Mouse (Mus musculus) gastrocnemius, postnatal 25 days (tissue): ENCODE results near the gene Galnt12. TPM values are rescaled to one million over a fixed set of nuclear protein-coding genes. Genes with fewer than 3 reads are reported as not detected.

Source experiments
- DNase-seq: peaks from one replicate; pipeline ENCODE4 v3.0.0; 2022
- total RNA-seq, 2 experiments: library from RNA; stranded (reverse); gene quantifications; 1 replicate in 1 of 2; 2 replicates in 1 of 2; pipeline ENCODE4 v1.2.3; 2021

Galnt12 gene
- total RNA-seq, 2 experiments from 2014 or later: 0.16 to 0.20 TPM

DNA sequence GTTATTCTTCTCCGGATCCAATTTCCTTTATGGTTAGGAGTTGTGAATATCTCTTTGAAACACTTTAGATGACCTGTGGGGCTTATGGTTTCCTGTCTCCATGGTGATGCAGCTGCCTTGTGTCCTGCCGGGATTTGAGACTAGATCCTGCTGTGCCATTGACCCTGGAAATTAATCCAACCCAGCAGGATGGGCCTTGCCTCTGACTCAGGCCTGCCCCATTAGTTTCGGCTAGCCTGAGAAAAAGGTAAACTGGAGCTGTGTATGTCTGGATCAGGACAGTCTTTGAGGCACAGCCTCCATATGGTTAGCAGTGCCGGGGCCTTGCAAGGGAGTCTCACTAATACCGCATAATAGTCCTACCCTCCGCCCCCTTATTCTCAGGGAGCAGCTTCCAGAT, 1.9 kb downstream of the Galnt12 start:
- DNase-seq: no peak

DNA sequence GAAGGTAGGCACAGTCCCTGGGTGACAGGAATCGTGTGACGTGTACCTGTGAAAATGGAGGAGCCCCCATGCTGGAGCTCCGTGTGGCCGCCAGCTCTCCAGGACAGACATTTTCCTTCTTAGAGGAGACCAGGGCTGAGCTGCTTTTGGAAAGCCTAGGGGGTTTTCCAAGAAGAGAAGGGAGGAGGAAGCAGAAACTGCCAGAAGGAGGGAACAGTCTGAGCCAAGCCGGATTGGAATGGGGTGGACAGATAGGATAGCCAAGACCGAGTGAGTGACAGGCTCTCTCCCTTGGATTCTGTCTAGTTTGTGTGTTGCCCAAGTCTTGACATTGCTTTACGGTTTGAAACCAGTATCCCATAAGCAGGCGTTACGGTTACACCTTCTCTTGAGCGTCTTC, 11.9 kb downstream of the Galnt12 start:
- no peak for DNase-seq

DNA sequence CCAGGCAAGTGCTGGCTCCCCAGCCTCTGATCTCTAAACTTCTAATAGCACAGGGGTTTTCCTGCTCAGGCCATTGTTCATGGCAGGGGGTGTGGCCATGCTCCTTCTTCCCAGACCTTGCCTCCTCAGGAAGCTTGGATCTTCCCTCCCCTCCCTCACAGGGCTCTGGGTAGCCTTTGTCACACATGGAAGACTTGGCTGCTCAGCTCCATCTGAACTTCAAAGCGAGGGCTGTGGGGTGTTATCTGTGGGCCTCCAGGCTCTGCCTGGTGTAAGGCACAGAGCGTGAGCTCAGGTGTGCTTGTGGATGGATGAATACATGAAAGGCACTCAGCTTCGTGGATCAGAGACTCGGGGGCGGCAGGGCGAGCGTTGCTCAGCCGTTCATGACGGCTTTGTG, 20.2 kb downstream of the Galnt12 start:
- DNase-seq: no peak

DNA sequence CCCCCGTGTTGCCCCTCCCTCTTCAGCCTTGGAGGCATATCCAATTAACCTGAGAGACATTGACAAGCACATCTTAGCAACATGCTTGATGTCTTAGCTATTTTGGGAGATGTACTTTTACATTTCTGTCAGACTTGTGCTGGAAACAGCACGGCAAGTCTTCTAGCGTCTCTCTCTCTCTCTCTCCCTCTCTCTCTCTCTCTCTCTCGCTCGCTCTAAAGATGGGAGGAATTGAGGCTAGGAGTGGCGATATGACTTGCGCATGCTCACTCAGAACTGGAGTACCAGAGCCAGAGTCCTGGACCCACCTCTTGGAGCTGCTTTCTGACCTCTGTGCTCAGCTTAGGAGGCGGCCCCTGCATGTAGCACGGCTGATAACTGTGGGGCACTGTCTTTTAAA, 20.9 kb downstream of the Galnt12 start:
- peak; percentile 44 for DNase-seq

DNA sequence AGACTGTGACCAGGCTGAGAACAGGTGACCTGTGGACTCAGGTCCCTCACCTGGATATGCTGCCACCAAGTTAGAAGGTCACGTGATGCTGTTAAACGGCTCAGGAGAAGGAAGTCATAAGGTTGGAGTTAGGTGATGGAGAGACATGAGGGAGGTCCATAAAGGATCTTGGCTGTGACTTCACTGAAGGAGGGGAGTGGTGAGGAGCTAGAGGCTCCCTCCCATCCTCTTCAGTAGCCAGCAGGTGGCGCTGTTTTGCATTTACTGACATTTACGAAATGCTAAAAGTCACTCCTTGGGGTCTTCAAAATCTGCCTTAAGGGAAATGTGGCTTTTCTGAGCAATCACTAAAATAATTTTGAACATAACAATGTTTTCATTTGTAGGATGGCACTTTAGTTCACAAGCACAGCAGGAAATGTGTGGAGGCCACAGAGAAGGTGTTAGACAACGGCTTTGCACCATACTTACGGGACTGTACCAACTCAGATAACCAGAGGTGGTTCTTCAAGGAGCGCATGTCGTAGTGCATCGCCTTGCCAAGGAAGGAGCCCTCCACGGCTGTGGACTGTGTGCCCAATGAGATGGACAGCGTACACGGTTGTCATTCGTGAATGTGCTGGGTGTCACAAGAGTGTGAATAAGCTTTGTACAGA, 30.5 kb downstream of the Galnt12 start:
- DNase-seq: no peak

DNA sequence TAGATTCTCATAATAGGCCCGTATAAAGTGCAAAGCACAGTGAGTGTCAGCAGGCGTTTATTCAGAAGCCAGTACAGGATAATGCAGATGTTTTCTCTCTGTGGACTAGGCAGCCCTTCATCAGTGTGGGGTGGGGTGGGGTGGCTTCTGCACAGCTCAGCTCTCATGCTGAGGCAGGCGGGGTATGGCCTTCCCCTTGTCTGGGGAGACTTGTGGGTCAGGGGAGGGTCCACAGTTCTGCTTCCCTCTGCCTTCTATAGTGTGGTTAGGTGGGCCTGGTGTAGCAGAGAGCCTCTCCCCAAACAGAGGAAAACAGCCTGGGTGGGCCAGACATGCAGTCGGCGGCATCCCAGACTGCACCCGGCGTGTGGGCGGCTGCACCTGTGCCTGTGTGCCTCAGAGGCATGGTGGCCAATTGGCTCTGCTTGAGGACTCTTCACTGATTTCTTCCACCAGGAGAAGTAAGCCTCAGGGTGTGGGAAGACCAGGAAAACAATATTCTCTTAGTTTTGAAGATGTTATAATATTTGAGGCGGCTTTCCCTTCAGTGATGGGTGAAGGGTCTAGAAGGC, 32.5 kb downstream of the Galnt12 start:
- DNase-seq: no peak

DNA sequence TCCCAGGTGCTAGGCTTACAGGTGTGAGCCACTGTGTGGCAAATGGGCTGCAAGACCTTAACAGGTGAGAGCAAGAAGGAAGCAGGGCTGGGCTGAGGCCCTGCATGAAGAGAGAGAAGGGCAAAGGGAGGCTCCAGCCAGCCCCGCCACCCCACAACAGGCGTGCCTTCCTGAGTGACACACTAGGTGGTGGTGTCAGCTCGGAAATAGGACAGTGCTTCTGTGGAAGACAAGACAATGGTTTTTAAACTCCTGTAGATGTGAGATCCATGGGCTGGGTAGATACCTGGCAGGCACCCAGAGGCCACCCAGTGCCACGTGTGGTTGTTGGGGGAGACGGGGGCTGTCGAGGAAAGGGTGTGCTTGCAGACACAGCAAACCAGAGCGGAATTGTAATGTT, 36.8 kb downstream of the Galnt12 start:
- no peak for DNase-seq

DNA sequence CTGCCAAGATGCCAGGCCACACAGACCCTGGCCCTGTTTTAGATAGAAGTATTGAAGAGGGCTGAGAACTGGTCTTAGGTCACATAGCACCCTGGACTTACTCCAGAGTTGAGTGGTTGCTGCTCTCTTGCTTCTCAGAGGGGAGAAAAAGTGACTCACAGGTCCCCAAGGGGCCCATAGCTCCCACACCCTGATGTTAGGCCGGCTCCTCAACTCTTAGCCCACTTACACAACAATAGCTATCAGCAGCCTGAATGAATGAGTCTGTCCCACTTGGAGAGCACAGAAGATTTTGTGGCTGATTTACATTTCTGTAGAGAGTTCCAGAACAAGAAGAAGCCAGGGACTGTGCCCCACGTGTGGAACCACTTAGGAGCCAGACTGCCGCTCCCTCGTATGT, 37.9 kb downstream of the Galnt12 start:
- DNase-seq: peak; percentile 43

DNA sequence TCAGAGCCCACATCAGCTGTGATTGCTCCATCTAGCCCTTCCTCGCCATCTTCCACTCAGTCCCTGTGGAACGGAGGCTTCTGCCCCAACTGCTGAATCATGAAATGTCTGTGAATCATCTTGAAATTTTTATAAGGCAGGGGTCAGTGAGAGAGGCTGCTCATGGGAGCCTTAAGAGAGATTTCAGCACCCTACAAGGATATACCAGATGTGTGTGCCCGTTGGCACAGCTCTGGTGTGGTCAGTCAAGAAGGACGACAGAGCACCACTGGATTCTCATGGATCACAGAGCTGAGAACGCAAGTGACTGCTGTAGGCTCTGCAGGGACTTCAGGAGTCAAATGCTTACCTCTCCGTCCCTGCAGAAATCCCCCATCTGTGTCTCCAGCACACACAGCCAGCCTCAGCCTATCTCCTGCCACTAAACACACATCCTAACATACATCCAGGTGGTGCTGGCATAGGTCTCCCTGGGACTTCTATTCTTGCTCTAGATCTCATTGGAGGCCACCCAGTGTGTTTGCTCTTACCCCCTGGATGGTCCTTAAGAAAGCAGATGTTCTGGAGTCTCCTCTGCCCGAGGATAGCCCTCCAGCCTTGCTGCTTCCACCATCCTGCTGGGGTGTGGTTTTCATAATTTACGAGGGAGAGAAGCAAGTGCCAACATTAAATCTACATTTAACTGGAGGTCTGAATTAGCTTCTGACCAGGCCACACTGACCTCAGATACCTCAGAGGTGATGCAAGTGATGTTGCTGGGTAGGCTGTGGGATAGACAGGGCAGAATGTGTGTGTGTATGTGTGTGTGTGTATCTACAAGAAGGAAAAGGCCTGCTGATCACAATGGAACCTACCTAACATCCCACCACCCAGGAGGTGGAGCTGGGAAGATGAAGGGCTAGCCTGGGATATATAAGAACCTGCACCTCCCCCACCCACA, 38.7 kb downstream of the Galnt12 start:
- DNase-seq: no peak

DNA sequence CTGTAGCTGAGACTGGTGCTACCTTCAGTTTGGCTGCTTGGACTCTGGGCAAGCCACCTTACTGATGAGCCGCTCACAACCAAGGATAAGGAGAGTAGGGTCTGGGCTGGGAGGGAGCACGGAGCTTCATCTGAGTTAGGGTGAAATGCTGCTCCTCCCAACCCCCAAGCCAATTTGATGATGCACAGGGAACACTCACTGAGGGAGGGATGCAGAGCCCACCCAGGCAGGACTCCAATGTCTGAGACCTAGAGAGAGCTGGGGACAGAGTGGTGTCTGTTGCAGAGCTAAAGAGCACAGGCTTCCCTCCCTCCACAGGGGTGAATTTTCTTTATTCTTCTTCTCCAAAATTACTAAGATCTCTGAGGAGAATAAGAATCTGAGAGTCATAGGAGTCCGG, 40.2 kb downstream of the Galnt12 start:
- peak; percentile 42 for DNase-seq

DNA sequence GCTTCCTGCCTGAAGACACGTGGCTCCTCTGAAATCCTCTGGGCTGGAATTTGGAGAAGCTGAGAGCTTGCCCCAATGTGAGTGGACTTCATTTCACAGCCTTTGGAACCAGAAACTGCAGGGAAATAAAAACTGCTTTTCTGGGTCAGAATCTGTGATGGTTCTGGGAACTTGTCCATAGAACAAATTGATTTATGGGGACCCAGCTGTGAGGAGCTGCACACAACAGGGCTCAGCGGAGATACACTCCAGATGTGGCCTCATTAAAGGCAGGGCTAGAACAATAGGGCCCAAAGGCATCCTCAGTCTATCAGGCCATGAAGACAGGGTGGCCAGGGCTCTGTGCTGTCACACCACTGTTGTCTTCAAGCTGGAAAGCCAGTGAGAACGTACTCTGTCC, 40.7 kb downstream of the Galnt12 start:
- DNase-seq: peak; percentile 56

DNA sequence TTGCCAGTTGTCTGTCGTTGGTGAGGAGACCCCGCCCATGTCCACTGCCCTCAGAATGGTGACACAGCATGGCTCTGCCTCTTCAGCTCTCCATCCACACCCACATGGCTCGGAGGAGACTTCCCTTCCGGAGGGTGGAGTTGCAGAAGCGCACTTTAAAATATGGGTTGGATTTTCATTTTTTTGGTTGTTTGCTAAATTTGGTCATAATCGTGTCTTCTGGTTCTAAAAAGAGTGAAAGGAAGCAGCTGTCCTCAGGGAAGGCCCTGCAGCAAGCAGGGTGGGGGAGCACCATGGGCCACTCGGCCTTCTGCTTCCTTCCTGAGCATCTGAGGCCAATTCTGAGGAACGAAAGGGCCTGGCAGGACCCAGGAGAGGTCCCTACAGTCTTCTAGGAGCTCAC, 45.0 kb downstream of the Galnt12 start:
- DNase-seq: peak; percentile 66

DNA sequence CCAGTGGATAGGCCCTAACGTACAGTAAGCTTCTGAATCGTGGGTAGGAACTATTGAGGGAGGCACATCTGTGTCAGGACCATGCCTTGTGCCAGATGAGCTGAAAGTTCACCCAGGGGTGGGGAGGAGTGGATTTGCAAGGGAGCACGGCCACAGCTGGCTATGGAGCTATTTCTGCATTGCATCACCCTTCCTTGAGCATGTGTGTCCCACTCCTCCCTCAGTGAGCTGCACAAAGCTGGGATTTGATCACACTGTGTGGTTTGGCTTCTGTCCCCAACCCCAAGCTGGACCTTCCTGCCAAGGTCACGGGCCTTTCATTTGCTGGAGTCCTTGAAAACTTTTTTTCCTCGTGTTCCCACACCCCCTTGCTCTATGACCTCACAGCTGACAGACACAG, 45.8 kb downstream of the Galnt12 start:
- DNase-seq: peak; percentile 77

DNA sequence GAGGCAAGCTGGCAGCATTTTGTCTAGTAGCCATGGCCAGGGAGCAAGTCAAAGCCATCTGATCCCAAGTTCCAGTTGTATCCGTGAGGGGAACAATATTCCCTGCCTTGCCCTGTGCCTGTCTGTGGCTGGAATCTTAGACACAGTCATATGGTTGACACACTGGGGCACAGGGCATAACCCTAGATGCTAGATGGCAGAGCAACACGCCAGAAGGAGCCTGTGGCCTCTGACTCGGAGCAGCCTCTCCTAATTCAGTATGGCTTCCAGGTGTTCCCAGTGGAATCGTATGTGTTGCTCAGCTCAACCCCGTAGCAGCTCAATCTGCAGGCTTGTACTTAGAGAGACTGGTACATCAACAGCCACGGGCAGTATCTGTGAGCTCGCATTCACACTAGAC, 46.7 kb downstream of the Galnt12 start:
- DNase-seq: no peak

DNA sequence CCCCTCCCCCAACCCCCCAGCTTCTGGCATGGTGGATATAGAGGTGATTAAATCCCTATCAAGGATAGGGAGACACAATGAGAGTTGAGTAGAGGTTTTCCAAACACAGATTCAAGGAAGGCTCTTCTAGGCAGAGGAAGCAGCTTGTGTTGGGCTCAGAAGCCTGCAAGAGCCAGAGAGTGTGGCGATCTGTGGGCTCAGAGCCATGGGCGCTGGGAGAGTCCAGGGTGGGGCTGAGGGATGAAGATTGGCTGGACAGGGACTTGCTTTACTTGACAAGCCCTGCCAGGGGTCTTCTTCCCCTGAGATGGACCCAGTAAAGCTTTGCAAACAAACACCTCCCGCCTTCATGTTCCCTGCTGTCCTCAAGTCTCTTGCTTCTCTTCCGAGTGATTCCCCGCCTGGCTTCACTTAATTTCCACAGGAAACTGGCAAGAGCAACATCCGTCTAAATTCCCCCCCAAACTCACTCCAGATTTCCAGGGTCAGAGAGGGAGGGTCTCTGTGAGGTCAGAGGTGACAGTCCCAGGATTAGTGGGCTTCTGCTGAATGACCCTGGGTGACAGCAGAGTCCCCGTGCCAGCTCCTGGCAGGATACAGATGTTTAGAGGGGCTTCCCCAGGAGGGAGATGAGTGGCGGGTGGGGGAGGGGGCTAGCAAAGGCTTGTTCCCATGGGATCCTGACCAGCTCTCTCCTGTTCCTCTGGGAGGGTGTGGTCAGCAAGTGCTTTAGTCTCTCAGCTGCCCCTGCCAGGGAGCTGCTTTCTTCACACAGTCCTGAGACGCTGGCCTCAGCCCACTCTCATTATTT, 47.5 kb downstream of the Galnt12 start:
- no peak for DNase-seq

DNA sequence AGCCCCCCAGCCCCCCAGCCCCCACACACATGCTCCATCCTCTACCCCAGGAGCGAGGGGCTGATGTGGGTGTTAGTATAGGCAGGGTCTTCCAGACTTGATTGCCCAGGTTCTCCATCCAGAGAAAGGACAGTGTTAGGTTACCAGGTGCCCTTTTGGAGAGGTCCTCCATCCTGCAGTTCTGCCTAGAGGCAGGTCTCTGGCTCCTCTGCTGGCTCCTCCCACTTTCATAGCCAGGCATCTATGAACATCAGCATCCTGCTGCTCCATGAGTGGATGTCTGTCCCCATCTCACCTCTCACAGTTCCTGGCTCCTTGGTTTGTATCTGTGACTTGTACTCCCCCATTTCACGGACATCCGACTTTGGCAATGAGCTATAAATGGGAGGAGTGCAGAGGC, 48.6 kb downstream of the Galnt12 start:
- no peak for DNase-seq

DNA sequence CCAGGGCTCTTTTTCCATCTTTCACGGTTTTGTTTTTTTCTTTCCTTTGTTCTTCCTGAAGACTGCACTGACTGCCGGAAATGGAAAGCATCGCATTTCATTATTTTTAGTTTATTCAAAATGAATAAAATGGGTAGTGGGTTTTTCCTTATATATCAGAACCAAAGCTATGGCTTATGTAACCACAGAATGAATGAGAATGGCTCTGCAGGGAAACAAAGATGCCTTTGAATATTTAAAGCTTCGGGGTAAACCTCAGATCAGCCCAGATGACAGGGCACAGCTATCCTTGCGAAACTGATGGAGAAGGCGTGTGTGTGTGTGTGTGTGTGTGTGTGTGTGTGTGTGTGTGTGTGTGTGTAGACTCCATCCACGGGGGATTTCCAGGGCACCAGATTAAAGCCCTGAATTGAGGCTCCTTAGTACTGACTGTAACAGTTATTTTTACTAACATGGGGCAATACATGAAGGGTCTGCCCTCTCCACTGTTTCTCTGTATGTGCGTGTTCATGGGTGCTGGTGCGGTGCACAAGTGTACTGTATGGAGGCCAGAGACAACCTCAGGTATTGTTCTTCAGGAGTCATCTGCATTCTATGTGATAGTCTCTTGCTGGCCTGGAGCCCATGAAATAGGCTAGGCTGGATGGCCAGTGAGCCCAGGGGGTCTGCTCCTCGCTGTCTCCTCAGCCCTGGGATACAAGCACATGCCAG, 49.9 kb downstream of the Galnt12 start:
- no peak for DNase-seq

DNA sequence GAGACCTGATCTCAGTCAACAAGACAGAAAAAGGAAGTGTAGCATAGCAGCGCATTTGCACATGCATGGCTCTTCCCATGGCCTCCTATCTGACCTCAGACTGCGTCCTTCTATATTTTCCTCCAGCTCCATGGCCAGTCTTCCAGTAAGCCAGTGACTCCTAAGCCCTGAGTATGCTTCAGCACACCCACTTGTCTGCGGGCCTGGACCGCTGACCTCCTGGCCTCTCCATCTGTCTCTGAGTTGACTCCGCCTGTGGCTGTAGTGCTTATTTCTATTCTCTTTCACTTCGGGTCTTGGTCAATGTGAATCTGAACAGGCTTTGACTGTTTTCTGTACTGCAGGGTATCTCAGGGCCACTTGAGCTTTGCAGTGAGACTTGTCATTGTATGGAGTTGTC, 52.1 kb downstream of the Galnt12 start:
- DNase-seq: no peak

DNA sequence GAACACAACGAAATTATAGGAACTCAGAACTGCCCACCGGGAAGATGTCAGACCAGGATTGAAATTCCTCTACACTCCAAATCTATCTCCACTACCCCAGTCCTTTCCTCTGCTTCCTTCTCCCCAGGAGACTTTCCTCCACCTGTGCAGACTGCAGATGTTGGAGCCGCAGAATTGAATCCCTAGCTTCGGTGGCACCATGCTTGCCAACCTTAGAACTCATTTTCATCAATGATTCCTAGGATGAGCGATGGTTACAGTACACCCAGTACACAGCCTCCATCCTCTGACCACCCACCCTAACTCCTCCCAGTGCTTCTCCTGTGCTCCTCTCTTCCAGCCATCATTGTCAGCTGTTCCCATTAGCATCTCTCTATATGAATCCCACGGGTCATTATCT, 53.6 kb downstream of the Galnt12 start:
- no peak for DNase-seq

DNA sequence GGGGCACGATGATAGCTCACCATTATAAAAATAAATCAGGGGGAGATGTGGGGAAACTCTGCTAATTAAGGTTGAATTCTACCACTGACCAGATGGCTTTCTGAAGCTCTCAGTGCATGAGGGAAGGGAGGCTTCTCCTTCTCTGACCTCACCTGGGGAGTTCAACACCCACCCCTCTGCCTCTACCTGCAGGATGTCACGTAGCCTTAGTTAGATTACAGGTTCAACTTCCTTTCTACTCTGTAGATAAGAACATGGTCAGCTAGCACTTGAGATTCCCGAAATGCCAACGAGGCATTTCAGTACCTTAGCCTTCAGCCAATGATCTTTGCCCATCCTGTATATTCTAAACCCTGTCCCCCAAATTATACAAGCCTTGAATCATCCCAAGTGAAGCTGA, 54.9 kb downstream of the Galnt12 start:
- no peak for DNase-seq

DNA sequence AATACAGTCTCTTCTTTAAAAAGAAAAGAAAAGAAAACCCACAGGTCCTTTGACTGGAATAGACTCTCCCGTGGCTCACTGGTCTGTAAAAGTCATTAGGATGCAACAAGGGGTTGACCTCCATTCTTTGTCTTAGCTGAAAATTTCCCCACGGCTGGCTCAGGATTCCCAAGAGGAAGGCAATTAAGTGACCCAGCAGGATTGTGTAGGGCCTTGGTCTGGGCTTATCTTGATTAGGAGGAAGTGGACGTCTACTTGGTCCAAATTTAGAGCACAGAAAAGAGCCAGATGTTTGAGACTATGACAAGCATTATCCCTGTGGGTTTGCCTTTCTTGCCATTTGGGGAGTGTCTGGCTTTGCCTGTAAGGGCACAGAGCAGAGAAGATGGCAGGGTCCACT, 58.3 kb downstream of the Galnt12 start:
- peak; percentile 34 for DNase-seq

DNA sequence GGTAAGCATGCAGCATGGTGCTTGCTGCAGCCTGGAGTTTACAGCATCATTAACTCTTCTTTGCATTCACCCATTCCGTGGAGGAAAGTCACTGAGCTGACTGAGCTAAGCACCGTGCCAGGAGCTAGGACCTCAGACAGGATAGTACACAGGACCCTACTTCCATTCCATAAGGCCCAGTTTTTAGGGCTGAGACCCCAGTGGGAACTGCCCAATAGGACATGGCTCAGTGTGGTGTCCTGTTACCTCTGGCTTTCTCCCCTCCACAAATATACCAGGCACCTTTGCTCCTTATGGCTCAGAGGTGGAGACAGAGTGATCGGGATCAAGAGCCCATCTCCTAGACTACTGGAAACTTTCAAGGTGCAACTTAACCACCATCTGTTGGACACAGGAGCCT, 59.1 kb downstream of the Galnt12 start:
- no peak for DNase-seq
